Mouse (Mus musculus) left cerebral cortex, postnatal 4 days (tissue): Measurements from ENCODE around the gene Pld6. TPM values are rescaled to one million over a fixed set of nuclear protein-coding genes. Genes with fewer than 3 reads are reported as not detected.
A peak's percentile ranks its signal among the peaks of the same experiment; 100 is the strongest.
"Not testable (repeated sequence)": the region's sequence is repeated elsewhere in the genome, so short reads cannot be mapped to it uniquely, and the experiment has no call there.

ENCODE experiments used
- DNase-seq: peaks from one replicate; pipeline ENCODE4 v3.0.0-alpha.2; 2022
- intact Hi-C: fragments of 180-260 bp; cut with DNase I; formaldehyde crosslinking; loops from one replicate; pipeline ENCODE4 v1.15.1; 2025
- total RNA-seq, 2 experiments: library from RNA; stranded (reverse); gene quantifications; 2 replicates each; pipeline ENCODE4 v1.2.3; 2021

The Pld6 gene
- total RNA-seq, 2 experiments from 2014 or later: 3.0 to 3.8 TPM

DNA sequence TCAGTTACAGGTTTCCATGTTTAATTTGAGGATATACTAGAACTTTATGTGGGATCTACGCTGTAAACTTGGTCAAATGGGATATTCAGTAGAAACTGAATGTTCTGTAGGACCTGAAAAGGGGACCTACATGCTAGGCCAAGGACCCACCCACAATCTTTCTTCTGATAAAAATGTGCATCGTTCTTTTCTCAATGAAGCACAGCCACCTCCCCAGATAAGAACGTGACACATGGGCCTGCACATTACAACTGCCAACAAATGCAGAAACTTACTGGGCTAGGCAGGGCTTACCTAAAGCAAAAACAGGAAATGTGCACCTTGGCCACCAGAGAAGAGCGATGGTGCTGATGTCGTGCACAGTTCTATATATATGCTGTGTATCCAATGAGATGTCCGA, 32.9 kb downstream of the Pld6 start:
- no peak for DNase-seq
- intact Hi-C loops: no loop called here

DNA sequence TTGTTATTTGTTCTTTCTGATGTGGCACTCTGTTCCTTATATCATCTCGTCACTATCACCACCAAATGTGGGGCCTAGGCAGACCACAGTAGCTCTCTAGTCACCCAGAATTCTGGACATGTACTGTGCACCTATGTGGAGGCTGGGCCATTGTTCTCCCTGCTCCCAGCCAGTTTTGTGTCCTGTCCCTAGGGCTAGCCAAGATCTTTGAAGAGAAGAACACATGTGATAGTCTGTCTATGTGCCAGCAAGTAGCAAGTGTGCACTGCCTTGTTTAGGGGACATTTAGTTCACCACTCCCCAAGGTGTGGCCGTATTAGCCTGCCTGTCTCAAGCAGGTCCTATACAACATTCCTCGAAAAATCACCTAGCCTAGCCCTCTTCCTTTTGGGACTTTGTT, 38.4 kb downstream of the Pld6 start:
- intact Hi-C loops: loop anchor here (10.0 kb wide), 1 partner anchor 224 kb away; the partner anchor contains the start of gene Zkscan17
- no peak for DNase-seq

DNA sequence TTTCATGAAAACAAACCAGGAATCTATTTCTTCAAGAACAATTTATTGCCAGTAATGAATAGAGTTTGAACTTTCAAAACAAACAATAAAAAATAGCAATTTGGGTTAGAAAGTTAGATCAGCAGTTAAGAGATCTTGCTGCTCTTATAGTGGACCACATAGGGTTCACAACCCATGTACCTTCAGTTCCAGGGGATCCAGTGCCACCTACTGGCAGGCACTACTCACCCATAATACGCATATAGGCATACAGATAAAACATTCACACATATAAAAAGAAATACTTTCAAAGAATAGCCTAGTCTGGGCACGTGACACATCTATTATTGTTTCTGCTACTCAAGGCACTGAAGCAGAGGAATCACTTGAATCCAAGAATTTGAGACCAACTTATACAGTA, 40.8 kb downstream of the Pld6 start:
- intact Hi-C loops: loop anchor here (2.0 to 10.0 kb wide), 2 partner anchors 122 to 222 kb away; partner anchors contain the start of gene Zkscan17
- peak; percentile 63 for DNase-seq

DNA sequence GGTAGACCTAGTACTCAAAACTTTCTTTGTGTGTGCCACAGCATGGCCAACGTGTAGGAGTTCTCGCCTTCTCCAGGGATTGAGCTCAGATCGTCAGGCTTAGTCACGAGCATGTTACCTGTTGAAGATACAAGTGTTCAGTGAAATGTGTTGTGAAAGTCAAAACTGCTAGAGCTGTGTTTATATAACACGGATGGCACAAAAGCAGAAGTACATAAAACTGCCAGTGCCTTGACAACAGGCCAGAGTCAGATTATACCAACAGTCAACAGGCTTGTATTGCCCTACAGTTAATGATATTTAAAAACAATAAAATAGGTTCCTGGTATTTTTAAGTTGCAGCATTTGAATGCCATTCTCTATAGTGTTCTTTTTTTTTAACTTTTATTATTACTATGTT, 41.6 kb downstream of the Pld6 start:
- no peak for DNase-seq
- intact Hi-C loops: loop anchor here (2.0 to 10.0 kb wide), 2 partner anchors 121 to 221 kb away; partner anchors contain the start of gene Zkscan17

DNA sequence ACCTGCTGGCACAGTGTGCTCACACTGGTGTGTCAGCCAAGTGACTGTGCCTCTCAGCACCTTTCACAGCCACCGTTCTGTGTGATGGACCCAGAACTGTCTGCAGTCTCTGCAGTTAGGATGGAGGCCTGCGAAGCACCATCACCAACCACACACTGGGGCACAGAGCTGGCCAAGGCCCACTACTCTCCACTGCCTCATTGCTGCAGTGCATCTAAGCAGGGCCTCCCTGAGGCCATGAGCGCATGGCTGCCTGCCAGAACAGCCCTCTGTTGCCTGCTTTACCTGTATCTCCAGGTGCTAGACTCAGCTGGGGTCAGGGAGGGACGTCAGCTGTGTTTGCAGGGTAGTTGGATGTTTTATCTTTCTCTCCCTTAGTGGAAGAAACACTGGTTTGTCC, 43.1 kb downstream of the Pld6 start:
- no peak for DNase-seq
- intact Hi-C loops: loop anchor here (10.0 kb wide), 1 partner anchor 220 kb away; the partner anchor contains the start of gene Zkscan17

DNA sequence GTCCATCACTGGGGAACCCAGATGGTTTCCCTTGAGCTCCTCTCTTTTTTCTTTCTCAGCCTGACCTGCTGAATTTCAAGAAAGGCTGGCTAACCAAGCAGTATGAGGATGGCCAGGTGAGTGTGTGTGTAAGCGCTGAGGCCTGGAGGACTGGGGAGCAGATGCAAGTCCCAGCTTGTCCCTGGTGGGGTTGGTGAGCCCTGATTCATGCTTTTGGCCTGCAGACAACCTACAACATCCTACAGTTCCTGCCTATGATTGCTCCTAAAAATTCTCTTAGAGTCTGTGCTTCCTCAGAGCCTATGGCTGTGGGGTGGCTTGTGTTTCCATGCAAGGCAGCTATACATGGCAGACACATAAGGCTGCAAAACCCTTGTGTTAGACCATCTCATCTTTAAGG, 43.7 kb downstream of the Pld6 start:
- intact Hi-C loops: loop anchor here (10.0 kb wide), 1 partner anchor 219 kb away; the partner anchor contains the start of gene Zkscan17
- no peak for DNase-seq

DNA sequence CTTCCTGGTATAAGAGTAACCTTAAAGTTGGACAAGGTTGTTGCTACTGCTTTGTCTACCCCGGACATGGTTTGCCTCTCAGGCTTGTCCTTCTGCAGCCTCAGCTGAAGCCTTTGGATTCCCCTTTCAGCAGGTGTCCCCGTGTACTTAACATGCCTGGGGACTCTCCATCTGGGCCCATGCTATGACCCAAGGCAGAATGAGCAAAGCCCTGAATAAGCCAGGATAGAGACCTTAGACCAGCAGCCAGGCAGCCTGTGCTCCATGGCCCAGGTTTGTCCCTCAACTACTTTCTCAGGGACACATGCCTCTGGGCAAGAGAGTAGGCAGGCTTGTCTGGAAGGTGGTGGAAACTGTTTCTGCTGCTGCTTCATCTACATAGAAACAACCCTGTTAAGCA, 44.1 kb downstream of the Pld6 start:
- DNase-seq: no peak
- intact Hi-C loops: loop anchor here (10.0 kb wide), 1 partner anchor 219 kb away; the partner anchor contains the start of gene Zkscan17

DNA sequence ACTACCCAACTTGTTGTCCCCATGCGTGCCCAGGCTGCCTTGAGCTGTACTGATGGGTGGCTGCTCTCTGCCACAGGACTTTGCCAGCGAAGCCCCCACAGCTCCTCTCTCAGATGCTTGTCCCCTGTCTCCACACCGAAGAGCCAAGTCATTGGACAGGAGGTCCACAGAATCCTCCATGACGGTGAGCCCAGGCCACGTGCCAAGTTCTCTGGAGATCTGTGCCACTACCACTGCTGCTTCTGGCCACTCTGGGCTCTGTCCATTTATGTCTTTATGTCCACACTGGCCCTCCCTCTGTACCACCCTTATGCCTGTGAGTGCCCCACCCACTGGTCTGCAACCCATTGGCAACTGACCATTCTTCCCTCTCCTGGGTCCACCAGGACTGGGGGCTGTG, 45.5 kb downstream of the Pld6 start:
- intact Hi-C loops: loop anchor here (10.0 kb wide), 1 partner anchor 217 kb away; the partner anchor contains the start of gene Zkscan17
- DNase-seq: no peak

DNA sequence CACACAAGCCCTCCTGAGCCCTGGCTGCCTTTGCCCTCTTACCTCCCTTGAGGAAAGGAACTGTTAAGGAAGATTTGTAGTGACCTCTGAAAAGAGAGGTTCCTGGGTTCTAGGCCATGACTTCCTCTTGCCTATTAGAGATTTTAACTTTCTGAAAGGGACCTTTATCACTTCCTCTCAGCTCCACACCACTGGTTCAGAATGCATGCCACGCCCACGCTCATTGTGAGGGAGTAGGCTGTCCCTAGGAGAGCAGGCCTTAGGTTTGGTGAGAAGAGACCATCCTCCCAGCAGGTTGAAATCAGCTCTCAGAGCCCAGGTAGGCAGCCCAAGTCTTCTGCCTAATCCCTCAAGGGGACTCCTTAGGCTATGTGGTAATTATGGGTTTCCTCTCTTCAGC, 47.4 kb downstream of the Pld6 start:
- intact Hi-C loops: loop anchor here (10.0 kb wide), 1 partner anchor 215 kb away; the partner anchor contains the start of gene Zkscan17
- no peak for DNase-seq

DNA sequence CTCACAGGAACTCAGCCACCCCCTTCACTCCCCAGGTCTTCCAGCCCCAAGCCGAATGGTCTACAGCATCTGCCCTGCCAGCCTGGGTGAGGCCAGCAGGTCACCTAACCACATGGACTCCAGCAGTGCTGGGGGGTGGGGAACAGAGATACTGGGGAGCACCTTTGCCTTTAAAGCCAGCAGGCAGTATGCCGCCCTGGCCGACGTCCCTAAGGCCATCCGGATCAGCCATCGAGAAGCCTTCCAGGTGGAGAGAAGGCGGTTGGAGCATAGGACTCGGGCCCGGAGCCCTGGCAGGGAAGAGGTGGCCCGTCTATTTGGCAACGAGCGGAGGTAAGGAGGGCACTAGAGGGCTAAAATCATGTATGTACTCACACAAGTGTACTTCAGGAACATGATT, 50.2 kb downstream of the Pld6 start:
- intact Hi-C loops: no loop called here
- DNase-seq: no peak

DNA sequence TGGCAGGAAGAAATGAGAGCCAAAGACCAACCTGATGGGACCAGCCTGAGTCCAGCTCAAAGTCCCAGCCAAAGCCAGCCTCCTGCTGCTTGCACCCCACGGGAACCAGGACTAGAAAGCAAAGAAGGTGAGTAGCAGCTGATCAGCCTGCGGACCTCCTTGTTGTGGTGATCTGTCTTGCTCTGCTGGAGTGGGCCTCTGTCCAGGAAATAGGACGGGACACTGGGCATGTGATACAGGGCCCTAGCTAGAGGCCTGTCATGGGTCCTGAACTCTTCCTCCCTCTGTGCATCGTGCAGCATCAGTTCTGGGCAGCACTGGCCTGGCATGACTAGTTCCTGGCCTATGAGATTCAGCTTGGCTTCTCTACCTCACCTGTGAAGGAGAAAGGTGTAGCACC, 51.5 kb downstream of the Pld6 start:
- DNase-seq, intact Hi-C loops: not testable (repeated sequence)

DNA sequence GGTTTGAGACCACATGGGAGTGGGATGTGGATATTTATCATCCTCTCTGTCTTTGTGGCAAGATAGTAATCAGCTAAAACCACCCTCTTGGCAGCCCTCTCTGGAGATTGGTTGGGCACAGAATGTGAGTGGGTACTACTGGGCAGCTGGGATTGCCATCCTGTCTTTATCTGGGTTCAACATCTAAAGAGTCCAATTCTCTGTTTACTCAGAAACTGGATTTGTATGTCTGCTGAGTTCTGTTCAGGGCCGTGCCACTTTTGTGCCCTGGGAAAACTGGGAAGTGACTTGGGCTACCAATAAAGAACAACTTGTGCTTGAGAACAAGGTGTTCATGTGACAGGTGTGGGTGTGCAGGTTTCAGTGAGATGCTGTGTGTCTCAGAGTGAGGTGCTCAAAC, 53.1 kb downstream of the Pld6 start:
- intact Hi-C loops: no loop called here
- DNase-seq: no peak

Other genes starting within 250 kb of the Pld6 start
- gene Nlrp3, start 246.1 kb downstream of the Pld6 start, total RNA-seq: under 1 TPM; 0.50 to 0.60 TPM
- not detected for gene Olfr222, start 211.4 kb downstream of the Pld6 start, total RNA-seq
- gene Olfr223, start 194.4 kb downstream of the Pld6 start, total RNA-seq: not detected
- gene Mprip, start 126.3 kb downstream of the Pld6 start, total RNA-seq: 100 to 1,000 TPM; 270 to 281 TPM
- 10 to 100 TPM; 33.3 to 36.1 TPM for gene Flcn, start 22.4 kb upstream of the Pld6 start, total RNA-seq
- gene Nt5m, start 51.8 kb upstream of the Pld6 start, total RNA-seq: 10 to 100 TPM; 43.6 to 45.0 TPM
- gene Cops3, start 52.2 kb upstream of the Pld6 start, total RNA-seq: 10 to 100 TPM; 83.2 to 87.3 TPM
- 10 to 100 TPM; 23.8 to 25.2 TPM for gene Med9, start 160.6 kb upstream of the Pld6 start, total RNA-seq
- gene Rasd1, start 177.3 kb upstream of the Pld6 start, total RNA-seq: 1 to 10 TPM; 1.3 to 1.5 TPM